Mouse (Mus musculus) activated CD4-positive, CD25-positive, alpha-beta regulatory T cell, adult 4 months (primary cell): ENCODE data around the gene Itgb1. TPM values are rescaled to one million over a fixed set of nuclear protein-coding genes. Genes with fewer than 3 reads are reported as not detected.

Source experiments
- ATAC-seq: one replicate; pipeline ENCODE4 v1.8.0; 2017
- polyA plus RNA-seq, 2 experiments: library from polyadenylated mRNA; unstranded; fragments of 100-300 nt; shearing (Covaris generic); gene quantifications; one replicate each; pipeline ENCODE4 v1.2.1; 2017

Itgb1 gene
- polyA plus RNA-seq, 2 experiments from 2014 or later, result 250 to 278 TPM

DNA sequence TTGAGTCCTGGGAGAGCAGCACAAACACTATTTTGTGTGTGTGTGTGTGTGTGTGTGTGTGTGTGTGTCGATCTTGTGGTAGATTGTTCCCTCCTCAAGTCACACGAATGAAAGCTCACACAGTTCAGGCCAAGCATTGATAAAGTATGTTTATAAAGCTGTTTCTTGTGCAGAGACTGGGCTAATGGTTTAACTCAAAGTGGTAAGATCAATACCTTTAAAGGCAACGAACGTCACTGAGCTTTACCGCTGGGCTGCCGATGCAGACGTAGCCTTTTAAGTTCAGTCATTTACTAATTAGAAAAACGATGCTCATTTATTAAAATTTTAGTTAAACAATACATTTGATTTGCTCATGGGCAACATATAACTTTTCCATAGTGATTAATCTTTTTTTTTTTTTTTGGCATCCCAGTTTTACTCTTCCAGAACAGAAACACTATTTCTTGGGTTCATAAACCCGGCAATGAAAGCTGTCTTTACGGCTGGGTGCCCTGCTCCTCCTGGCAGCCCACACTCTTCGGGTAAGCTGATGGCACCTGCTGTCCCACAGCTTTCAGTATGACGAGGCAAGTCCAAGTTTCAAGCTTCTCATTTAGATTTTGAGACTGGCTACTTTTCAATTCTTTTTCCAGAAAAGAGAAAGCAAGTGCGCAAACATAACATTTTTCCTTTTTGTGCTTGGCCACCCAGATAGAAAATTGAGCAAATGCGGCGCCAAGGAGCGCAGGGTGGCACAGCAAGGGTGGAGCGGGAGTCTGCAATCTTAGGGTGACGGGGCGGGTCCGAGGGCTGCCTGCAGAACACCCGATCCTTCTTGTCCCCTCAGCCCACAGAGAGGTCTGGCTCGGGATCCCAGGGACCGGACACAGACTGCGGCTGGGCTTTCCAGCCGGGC is 596 bp upstream of the Itgb1 start:
- ATAC-seq, result peak; percentile 25

DNA sequence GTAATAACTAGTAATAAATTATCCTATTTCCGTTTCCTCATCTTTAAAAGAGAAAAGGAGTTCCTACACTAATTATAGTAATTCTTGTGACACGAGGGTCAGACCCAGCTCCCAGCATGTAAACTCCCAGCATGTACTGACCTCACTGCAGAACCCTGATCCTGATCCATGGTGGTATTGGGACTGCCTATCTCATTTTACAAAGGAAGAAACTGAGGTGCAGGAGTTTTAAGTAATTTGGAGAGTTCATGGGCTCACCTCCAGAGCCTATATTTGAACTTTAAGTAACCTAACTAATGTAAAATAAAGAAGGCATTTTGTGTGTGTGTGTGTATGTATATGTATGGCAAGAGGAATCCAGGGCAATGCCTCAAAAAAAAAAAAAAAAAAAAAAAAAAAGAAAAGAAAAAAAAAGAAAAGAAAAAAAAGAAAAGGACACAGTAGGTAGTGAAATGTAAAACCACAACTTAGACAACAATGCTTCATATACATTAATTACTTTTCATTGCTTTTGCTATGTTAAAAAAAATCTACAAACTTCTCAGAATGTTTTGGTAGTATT is 1.1 kb downstream of the Itgb1 start:
- ATAC-seq, result no peak

DNA sequence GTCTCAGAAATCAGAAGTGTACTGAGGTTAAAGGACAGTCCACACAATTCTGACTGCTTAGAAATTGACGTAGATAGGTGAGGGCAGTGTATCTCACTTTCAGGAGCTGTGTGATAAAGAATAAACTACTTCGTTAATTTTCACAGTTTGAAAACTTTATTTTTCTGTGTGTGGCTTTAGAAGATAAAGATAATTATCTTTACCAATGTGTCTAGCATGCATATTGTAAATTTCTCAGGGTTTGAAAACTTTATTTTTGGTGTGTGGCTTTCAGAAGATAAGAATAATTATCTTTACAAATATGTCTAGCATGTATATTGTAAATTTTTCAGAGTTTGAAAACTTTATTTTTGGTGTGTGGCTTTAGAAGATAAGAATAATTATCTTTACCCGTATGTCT is 3.2 kb downstream of the Itgb1 start:
- ATAC-seq, result no peak

DNA sequence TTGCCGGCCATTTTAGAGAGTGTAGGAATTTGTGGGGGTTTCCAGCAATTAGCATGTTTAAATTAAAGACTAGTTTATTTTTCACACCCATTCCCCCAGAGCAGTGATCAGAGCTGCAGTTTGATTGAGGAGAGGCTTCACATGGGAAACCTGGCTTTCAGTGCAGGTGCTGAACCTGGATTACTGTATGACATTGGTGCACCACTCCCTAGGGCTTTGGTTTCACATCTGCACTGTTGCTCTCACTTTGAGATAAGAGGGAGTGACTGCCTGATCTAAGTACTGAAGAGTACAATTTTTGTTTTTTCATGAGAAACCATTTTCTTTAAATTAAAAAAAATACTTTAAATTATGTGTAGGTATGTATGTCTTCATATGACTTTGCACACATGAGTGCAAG is 4.6 kb downstream of the Itgb1 start:
- ATAC-seq, result no peak

DNA sequence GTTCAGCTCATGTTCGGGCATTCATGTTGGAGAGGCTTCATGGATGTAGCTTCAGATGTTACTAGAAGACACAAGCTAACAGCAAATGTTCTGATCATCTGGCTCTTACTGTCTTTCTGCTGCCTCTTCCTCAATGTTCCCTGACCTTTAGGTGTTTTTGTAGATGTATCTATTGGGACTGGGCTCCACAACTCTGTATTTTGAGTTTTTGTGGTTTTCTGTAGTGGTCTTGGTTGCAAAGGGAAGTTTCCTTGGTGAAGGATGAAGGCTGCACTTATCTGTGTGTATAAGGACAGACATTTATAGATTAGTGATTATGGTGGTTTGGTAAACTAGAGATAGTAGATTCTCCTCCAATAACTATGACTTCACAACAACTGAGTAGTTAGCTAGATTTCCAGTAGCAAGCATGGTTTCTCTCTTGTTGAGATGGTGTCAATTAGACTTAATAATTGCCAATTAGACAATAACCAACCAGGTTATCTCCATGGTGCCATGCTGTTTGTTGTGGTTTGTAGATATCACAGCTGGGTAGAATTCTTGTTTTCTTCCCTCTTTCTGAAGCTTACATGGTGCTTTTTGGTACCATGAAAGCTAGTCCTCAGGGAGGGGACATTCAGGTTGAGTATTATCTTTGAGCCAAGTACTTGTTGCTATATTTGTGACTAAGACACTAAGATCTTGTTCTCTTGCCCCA is 11.4 kb downstream of the Itgb1 start:
- ATAC-seq, result no peak

DNA sequence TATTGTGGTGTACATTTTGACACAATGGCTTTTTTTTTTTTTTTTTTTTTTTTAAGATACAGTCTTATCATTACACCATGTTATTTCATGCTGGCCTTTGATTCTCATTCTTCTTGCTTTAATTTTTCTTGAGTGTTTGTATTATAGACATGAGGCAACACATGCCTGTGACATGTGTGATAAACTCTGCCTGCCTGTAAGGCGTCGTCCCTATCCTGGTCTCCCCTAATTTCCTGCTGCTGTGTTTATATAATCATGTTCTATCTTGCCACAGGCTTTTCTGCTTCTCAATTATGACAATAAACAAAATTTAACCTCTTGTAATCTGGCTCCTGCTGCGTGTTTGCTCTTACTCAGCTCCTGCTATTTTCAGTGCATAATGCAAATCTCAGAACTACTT is 12.5 kb downstream of the Itgb1 start:
- ATAC-seq, result no peak

DNA sequence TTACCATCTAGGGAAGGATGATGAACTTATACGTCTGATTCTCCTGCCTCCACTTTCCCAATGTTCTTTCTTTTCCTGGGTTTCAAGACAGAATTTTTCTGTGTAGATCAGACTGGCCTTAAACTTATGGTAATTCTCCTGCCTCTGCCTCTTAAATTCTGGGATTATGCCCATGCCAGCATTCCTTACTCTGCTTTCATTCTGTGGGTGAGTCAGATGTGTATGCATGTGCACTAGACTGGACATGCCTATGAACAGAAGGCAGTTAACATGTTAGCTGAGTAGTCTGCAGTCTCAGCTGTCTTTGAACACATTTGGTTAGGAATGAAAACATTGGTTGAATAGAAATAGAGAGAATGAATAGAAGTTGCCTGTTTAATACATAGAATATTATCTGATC is 18.9 kb downstream of the Itgb1 start:
- no peak for ATAC-seq

DNA sequence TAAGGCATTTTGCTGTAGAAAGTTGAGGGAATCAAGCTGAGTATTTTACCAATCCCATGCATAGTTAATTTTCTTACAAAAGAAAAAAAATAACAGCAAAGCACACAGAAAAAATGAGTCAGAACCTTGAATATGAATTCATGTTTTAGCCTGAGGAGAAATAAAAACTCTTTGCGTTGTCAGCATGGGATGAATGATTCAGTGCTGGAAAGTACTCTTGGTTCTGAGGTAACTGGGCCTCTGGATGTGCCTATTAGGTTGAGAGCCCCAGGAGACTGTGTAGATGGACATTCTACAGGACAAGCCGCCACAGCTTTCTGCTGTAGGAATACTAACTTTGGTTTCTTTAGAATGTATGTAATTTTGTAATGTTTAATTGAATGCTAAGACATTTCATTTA is 19.4 kb downstream of the Itgb1 start:
- no peak for ATAC-seq

DNA sequence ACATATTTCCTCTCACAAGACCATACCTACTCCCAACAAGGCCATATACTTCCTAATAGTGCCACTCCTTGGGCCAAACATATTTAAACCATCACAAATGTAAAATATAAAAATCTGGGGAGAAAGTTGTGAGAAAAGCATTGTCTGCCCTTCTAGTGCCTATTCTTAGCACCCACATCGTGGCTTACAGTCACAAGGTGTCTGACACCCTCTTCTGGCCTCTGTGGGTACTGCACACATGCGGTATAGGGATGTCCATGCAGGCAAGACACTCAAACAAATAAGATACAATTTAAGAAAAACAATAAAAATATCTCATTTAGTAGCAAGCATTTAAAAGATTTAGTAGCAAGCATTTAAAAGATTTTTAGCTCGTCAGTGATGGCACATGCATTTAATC is 23.8 kb downstream of the Itgb1 start:
- peak; percentile 86 for ATAC-seq

DNA sequence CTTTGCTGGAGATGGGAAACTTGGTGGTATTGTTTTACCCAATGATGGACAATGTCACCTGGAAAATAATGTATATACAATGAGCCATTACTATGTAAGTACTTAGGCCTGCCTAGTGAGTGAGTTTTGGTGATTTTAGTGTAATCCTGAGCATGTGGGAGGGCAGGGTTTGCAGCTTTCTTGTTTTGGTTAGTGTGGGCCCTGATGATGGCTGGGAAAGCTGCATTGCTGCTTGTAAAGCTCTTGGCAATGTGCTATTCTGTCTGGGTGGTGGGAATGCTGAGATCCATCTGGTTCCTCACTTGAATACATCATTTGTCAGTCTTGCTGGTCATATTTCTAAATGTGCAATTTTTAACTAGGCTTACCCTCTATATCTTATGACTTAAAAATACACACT is 30.7 kb downstream of the Itgb1 start:
- no peak for ATAC-seq

DNA sequence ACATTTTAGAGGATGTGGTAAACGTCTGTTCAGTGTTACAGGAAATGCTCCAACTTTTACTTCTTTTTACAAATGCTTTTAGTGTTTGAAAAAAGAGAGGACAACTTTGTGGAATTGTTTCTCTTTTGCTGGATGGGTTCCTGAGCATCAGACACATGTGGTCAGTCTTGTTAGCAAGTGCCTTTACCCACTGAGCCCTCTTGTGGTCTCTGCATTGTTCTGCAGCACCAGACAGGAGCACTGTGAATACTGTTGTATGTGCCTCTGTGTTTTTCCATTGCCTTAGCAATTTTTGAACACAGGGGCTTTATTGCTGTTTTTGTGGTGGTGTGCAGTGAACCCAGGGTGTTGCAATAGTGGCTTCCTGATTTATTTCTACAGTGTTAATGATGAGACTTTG is 39.4 kb downstream of the Itgb1 start:
- ATAC-seq, result peak; percentile 24

DNA sequence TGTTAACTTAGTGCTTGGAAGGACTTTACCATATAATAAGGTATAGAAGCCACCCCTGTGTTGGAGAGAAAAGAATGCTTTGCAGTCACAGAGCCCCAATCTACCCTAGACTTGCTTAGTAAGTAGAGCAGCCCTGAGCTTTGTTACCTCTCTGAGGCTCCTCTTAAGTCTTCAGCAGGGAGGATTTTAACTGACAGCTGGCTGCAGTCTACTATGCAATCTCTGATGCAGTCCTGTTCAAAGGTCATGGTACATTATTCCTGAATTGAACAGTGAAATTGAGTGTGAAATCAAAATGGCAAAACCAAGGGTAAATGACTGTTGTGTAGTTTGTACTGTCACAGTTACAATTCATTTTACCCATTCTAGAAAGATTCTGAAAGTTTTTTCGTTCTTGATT is 41.8 kb downstream of the Itgb1 start:
- no peak for ATAC-seq

DNA sequence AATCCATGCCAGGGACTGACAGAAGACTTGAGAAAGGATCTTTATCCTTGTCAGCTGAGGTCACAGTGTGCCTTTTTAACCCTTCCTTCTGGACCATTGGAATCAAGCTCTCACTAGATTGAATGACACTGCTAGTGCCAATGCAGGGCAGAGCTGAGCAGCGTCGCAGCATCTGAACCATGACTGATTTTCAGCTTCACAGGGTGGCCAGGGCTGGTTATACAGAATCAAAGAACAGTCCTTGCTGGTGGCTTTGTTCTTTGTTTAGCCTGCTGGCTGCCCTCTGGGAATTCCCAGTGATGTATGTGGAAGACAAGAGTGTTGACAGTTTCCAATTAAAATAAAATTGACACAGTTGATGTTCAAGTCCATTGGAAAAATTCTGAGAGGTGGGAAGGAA is 46.8 kb downstream of the Itgb1 start:
- no peak for ATAC-seq

DNA sequence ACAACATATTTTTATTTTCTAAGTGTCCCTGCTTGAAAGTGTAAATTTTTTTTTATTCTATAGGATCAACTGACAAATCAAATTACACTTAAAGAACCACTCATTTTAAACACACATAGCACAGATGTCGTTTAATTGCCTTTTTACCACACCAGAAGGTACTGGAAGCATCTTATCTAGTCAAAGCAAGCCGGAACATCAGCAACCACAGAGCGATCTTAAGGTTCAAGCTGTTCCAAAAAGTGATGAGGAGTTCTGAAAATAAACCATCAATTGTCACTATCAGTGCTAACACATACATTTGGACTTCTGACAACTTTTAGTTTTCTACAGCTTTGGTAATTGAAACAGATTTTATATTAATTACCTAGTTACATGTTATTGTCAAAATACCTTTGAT is 48.7 kb downstream of the Itgb1 start:
- ATAC-seq, result no peak

DNA sequence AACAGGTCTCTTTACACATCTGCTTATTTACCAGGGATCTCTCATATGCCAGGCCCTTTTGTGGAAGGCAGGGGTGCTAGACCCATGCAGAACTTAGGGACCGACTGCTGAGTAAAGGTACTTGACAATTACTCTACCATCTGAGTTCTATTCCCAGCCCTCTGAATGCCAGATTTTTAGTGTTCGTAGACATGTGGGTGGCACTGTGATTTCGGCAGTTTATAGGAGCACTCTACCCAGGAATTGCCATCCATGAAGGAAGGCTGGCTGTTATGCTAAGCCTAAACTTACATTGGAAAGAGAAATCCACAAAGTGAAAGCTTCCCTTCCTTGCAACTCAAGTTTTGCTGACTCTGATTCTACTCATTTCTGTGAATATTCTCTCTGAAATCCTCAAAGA is 50.2 kb downstream of the Itgb1 start:
- ATAC-seq, result no peak

Other genes starting within 250 kb of the Itgb1 start
- gene Gm3952, start 113.0 kb downstream of the Itgb1 start, polyA plus RNA-seq, result not detected